In the genomic region with DNA sequence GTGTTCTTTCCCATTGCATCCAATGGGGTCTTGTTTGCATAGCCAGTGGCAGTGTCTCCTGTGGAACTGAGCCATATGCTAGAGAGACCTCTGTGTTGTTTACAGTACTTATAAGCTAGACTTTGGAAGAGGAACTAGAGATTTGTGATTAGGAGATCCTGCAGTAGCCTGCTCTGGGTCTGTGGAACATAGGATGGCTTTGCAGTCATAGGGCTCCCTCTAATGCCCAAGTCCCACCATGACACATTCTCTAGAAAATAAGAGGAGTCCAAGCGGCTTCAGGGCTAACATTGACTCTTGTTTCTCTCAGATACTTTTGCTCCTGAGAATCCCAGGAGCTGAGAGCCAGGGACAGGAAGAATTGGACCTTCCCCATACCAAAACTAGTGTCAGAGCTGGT, we compare ENCODE assay signal across 7 mouse cellular contexts.
DNase-seq lines count a peak whose midpoint lies in the region; ATAC-seq and TF ChIP-seq lines count a peak whose summit lies in the region.
"Not testable (repeated sequence)": the region's sequence is repeated elsewhere in the genome, so short reads cannot be mapped to it uniquely, and the experiment has no call there.

No protein-coding gene starts in this region.

- not testable (repeated sequence) for H3K27me3 ChIP-seq in liver, embryonic 14.5 days (ENCODE audit: control insufficient read depth, insufficient read depth, low read length)

- not testable (repeated sequence) for H3K27ac ChIP-seq in ES-E14 (ENCODE audit: insufficient read depth, low read depth, low read length, poor library complexity, severe bottlenecking); layer of hippocampus, adult 2 months; liver, embryonic 14.5 days

- H3K36me3 ChIP-seq in ES-E14 (ENCODE audit: control insufficient read depth, insufficient read depth, low read length, poor library complexity, severe bottlenecking); liver, embryonic 14.5 days (replicated peaks; ENCODE audit: control insufficient read depth, insufficient read depth, low read depth): not testable (repeated sequence)

- ATAC-seq in liver, embryonic 14.5 days (ENCODE audit: insufficient read depth) = not testable (repeated sequence)

- H3K4me3 ChIP-seq in ES-E14 (ENCODE audit: insufficient read depth in 1 of 2, low read depth in 1 of 2, low read length in 2 of 2, poor library complexity in 1 of 2, severe bottlenecking in 1 of 2); layer of hippocampus, adult 2 months; liver, embryonic 14.5 days (ENCODE audit: insufficient read depth in 1 of 2, low read depth in 2 of 2, low read length in 2 of 2): not testable (repeated sequence)

- H3K9ac ChIP-seq in ES-E14 (ENCODE audit: insufficient read depth, low read depth, low read length, poor library complexity, severe bottlenecking); liver, embryonic 14.5 days (replicated peaks): not testable (repeated sequence)

- not testable (repeated sequence) for DNase-seq in ES-E14 (ENCODE audit: low read depth, low spot score); liver, embryonic 14.5 days (ENCODE audit: low read depth in 3 of 3, low spot score in 3 of 3)
- peak; percentile 40 for DNase-seq in adrenal gland, postnatal 14 days
- peak; percentile 5 to 8 for DNase-seq in heart, adult 18-20 months
- DNase-seq in kidney, adult 18-20 months = peak; percentile 23
- DNase-seq in layer of hippocampus, adult 2 months (ENCODE audit: low spot score in 2 of 2) = peak; percentile 3 to 16
- peak; percentile 7 for DNase-seq in naive thymus-derived CD4-positive, alpha-beta T cell, adult 2 months (ENCODE audit: low read depth)

- H3K9me3 ChIP-seq in ES-E14 (ENCODE audit: control insufficient read depth, insufficient read depth, low read depth, low read length); liver, embryonic 14.5 days (ENCODE audit: control insufficient read depth, low read length): not testable (repeated sequence)

- H3K4me1 ChIP-seq in ES-E14 (ENCODE audit: control insufficient read depth in 2 of 2, insufficient read depth in 2 of 2, low read length in 2 of 2, poor library complexity in 1 of 2); liver, embryonic 14.5 days (replicated peaks; ENCODE audit: control insufficient read depth in 2 of 2, insufficient read depth in 2 of 2, low read length in 1 of 2): not testable (repeated sequence)

- H3K4me2 ChIP-seq in liver, embryonic 14.5 days (ENCODE audit: low read depth) = not testable (repeated sequence)

- in situ Hi-C loops in ES-E14 (cut with MboI; ENCODE audit: low sequenced_read_pairs in 2 of 2, unreplicated experiment in 2 of 2) = not testable (repeated sequence)

- 14% methylated on average over 1 of the region's 1 CpGs for WGBS in liver, embryonic 14.5 days (ENCODE audit: insufficient replicate concordance)

- peak; percentile 79 for TF ChIP-seq CTCF in layer of hippocampus, adult 2 months (conservative IDR thresholded peaks at IDR 0.05)
- peak; percentile 22; the same call in 1 of the 2 replicates for TF ChIP-seq CTCF in liver, embryonic 14.5 days (IDR thresholded peaks at IDR 0.05; ENCODE audit: low read depth)

- not testable (repeated sequence) for TF ChIP-seq EP300 in liver, embryonic 14.5 days (IDR thresholded peaks at IDR 0.05; ENCODE audit: low read depth)

TF ChIP-seq in ES-E14, 5 proteins besides CTCF, POLR2A, EP300 and RAD21:
- peak; percentile 11; the same call in 1 of the 2 replicates for TF ChIP-seq ZC3H11A (IDR thresholded peaks at IDR 0.05; ENCODE audit: borderline replicate concordance, low read depth, low read length)
TF ChIP-seq in ES-E14: peak in this region for 1; not testable (repeated sequence) for 4.
